Mouse (Mus musculus) layer of hippocampus, postnatal 36 days (tissue): ENCODE results near the gene Clic5. TPM values are rescaled to one million over a fixed set of nuclear protein-coding genes. Genes with fewer than 3 reads are reported as not detected.
"Not testable (repeated sequence)": the region's sequence is repeated elsewhere in the genome, so short reads cannot be mapped to it uniquely, and the experiment has no call there.

Experiments used
- DNase-seq, 2 experiments: peaks; one replicate each; pipeline ENCODE4 v3.0.0; 2022
- total RNA-seq, 2 experiments: library from RNA; stranded (reverse); gene quantifications; 2 replicates each; pipeline ENCODE4 v1.2.3; 2021

Clic5 gene
- total RNA-seq: 1 to 10 TPM; 2.9 TPM

- no peak for DNase-seq
Observed at GRCm38 (mm10) chr17:44188042-44188768, at the start of gene Clic5. Gene Clic5 (plus strand): TSS chr17:44188584.

DNA sequence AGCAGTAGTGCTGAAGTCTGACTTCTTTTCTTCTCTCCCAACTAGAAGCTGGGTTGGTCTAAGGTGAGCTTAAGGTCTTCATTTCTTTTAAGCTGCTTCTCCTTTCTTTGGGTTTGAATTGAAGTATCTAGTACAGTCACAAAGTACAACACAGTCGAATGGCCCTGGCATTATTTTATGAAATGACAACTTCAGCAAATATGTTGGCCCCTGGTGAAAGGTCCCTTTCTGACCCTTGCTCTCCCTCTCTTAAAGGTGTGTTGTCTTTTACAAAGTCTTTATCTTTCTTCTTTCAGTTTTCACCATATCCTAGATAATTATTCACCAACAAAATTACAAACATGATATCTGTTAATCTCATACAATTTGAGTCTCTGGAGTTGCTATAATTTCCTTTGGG lies 42.6 kb upstream of the Clic5 start:
- DNase-seq: no peak

DNA sequence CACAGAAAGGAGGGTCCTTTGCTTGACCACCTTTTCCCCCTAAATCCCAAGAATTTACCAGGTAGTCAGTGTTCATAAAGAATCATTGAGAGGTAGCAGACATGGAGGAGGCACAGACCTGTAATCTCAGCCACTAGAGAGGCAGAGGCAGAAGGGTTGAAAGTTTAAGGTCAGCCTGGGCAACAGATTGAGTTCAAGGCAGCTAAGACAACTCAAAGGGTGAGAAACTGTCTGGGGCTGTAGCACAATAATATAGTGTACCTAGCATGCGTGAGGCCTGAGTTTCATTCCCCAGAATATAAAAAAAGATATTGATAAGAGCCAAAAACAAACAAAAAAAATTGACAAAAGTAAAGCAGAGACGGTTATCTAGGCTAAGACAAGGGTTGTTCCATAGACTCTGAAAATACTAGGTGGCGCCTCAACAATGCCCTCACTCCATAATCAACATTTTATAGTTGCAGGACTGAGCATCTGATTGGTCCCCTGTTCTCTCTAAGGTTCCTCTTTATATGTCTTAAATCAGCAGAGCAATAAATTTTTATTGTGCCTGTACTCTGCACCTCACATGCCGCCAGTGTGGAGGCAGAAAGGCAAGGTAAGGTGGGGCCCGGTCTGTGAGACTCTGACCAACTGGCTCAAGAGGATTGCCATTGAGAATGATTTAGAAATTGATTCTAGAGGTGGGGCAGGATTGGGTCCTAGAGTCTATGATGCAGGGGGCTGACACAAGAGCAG lies 40.1 kb upstream of the Clic5 start:
- DNase-seq: no peak

DNA sequence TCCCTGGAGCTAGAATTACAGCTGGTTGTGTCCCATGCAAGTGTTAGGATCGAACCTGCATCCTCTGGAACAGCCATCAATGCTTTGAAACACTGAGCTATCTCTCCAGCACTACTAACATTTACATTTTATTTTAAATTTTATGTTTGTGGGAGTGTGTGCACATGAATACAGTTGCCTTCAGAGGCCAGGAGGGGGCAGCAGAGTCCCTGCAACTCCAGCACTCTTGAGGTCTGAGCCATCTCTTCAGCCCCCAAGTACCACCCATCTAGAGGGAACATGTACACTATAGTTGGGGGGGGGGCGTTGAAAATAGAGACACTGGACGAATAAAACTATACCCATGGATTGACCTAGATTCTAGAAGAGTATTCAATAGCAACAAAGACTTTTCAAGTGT lies 37.3 kb upstream of the Clic5 start:
- no peak for DNase-seq

- DNase-seq: no peak
Observed at GRCm38 (mm10) chr17:44151889-44152288, 36.5 kb upstream of the Clic5 start.

DNA sequence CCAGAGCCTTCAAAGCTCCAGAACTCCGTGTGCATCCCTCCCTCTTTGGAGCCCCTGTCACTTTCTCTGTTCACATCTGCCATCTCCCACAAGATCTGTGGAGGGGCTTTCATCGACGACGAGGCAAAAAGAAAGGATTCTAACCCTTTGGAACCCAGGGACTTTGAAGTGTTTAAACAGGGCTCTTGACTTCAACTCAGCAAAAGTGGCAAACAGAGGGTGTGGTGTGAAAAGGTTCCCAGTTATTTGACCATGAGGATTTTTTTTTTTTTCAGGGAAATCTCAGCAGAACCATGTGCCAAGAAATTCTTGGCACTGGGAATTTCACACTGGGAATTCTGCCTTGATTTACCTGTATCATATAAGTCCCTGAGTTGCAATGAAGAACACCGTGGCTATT lies 34.5 kb upstream of the Clic5 start:
- no peak for DNase-seq

DNA sequence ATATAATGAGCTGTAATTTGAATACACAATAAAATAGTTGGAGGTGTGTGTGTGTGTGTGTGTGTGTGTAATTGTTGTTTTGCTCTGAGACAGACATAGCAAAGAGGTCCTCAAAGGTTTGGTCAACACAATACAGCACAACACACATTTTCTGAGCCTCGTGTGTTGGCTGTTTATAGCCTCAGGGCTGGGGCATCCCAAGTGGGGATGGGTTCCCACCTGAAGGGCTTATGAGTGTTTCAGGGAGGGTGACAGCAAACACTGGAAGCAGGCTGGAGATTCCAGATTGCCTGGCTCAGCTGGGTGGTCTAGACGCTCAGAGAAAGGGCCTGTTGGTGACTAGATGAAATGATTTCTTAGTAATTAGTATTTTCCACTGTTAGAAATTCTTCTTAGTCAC lies 33.2 kb upstream of the Clic5 start:
- DNase-seq: no peak

DNA sequence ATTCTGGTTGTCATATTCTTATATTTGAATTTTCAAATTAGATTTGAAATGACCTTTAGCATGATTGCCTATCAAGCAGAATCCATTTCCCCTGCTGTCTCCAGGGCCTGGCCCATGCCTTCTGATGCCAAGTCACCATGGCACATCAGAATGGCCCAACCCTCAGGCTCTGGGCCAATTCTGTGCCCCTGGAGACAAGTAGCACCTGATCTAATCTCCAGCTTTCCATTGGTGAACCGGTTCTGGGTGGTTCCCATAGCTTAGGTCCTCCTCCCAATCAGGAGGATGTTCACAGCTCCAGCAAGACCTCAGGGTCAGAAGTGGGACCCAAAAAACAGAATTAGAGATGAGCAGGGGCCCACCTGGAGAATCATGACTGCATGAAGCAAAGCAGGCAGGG lies 30.2 kb upstream of the Clic5 start:
- no peak for DNase-seq

DNA sequence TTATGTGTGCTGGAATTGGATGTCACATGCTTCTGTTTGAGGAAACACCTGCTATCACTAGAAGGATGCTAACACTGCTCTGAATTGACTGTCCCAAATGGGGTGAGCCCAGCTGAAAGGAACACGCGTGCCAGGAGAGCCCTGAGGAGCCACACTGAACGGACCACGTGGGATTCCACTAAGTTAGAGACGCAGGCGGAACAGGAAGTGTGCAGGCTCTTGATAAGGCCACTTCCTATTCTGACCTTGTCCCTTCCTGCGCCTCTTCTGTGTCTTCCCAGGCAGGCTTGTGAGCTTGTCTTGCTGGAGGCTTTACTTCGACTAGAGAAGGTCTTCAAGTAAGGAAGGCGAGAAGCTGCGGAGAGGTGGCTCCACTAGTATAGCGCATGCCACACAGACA lies 27.9 kb upstream of the Clic5 start:
- DNase-seq: no peak

GRCm38 (mm10) chr17:44162514-44162913 lies 25.9 kb upstream of the Clic5 start:
- DNase-seq: no peak

- DNase-seq: no peak
Observed at GRCm38 (mm10) chr17:44162935-44163334, 25.4 kb upstream of the Clic5 start.

DNA sequence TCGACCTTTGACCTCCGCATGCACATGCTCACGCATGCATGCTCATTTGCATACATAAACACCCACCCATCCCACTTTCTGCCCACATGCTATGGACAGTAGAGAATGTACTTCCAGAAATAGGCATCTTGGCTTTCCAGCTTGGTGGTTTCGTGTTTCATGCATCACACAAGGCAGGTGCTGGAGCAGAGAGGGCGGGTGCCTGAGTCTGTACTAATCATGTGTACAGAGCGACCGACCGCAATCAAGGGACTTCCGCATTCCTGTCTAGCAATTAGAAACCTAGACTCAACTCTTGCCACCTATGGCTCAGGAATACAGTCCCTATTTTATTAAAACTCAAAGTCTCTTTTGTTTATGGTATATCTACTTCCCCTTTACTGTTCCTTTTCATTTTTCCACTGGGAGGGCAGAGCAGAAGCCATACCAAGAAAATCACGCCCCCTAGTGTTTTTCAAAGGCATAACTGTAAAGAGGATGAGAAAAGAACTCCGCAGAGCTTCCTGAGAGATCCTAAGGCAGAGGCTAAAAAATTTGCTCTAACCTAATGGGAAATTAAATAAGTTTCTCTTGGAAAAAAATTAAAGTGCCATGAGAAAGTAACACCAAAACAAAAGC lies 22.5 kb upstream of the Clic5 start:
- no peak for DNase-seq

DNA sequence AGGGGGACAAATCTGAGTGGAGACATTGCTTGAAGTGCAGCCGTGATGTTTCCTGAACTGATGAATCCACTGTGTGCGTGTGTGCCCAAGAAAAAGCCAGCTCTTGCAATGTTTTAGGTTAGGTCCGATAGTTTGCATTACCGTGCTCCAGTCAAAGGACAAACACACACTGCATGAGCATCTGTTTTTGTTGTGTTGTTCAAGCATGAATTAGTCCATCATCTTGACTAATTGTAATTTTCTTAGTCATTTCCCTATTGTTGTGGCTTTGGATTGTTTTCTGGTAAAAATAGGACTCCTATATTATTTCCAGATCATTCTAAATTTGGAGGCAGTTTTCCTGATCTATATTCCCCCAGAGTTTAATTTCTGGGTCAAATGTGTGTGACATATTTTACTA lies 18.7 kb upstream of the Clic5 start:
- no peak for DNase-seq

- no peak for DNase-seq
Observed at GRCm38 (mm10) chr17:44170316-44170715, 18.1 kb upstream of the Clic5 start.

GRCm38 (mm10) chr17:44171930-44172329 lies 16.5 kb upstream of the Clic5 start:
- no peak for DNase-seq

GRCm38 (mm10) chr17:44173341-44173740 lies 15.0 kb upstream of the Clic5 start:
- no peak for DNase-seq

- no peak for DNase-seq
Observed at GRCm38 (mm10) chr17:44177291-44177690, 11.1 kb upstream of the Clic5 start.

DNA sequence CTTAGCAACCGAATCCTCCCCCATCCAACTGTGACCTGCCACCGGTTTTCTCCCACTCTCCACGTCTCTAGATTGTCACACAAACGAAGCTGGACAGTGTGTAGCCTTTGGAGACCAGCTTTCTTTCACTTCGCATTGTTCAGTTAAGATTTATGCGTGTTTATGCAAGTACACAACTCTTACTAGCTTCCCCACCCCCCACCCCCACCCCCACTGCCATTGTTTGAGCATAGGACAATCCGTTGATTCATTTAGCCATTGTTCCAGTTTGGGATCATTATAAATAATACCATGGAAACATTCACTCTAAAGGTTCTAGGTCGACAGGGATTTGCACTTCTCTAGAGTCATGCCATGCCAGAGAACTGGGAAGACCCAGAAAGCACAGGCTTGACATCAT lies 7.0 kb upstream of the Clic5 start:
- DNase-seq: no peak

DNA sequence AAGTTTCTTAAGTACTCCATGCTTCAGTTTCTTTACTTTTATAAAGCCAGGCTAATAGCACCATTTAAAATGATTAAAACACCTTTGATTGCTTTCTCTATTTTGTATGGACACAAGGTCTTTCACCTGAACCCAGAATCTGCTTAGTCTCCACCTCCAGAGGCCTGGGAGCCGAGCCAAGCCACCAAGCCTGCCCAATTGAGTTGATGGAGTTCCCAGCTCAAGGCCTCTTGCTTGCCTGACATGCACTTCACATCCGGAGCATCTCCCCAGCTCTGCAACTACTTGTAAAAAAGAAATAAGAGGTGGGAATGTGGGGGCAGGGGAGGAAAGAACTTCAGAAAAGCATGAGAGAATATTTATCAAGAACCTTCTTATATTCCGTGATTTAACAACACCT lies 1.5 kb upstream of the Clic5 start:
- DNase-seq: no peak

- not testable (repeated sequence) for DNase-seq
Observed at GRCm38 (mm10) chr17:44187537-44187936, 847 bp upstream of the Clic5 start.

DNA sequence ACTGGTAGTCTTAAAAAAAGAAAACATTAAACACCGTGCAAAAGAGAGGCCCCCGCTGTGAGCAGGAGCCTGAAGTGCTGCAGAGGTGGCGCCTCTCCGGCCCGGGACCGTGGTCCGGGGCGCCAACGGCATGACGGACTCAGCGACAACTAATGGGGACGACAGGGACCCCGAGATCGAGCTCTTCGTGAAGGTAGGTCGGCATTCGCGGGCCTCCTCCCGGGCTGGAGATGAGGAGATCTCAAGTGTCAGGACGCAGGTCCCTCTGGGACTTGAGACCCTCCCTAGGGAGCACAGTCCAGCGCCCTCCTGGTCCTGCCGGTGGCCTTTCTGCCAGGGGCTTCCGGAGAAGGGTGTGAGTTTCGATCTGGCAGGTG lies 373 bp downstream of the Clic5 start:
- no peak for DNase-seq

GRCm38 (mm10) chr17:44189696-44190095 lies 1.3 kb downstream of the Clic5 start:
- DNase-seq: no peak

DNA sequence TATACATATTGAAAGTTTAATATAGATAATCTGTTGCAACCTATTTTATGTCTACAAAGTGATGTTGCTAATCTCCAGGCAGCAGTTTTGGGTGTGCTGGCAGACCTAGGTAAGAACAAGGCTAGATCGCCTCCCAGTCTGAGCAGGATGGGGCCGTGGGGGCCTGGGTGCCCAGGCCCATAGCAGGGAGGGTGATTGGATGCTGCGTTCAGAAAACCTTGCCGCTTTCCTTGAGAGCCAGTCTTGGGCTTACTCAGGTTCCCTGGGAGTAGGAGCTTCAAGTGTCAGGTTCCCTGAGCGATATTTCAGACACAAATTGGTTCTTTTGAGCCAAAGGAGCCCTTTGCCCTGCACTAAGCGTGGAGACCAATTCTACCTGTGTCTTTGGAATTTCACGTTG lies 1.9 kb downstream of the Clic5 start:
- DNase-seq: no peak

DNA sequence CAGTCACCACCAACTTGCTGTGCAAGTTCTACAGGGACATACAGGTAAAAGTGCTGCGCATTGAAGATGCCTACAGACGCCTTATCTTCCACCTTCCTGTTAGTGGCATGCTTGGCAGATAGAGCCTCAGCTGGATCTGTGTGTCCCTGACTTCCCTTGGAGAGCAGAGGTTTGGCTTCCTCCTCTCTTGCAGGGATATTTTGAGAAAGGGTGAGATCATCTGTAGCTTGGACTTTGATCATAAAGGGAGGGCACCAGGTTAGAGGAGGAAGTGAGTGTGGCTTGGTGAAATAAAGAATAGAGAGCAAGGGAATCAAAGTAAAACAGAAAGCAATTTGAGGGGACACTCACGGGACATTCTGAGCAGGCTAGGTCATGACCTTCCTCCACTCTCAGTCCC lies 4.6 kb downstream of the Clic5 start:
- DNase-seq: no peak
